Mouse (Mus musculus) right cerebral cortex, postnatal 4 days (tissue): ENCODE data around the gene Jak2.

Experiments used
- DNase-seq: peaks from one replicate; pipeline ENCODE4 v3.0.0-alpha.2; 2022

Gene Jak2

GRCm38 (mm10) chr19:29253728-29254127 is 2.1 kb downstream of the Jak2 start:
- peak; percentile 89 for DNase-seq

GRCm38 (mm10) chr19:29254671-29255070 is 3.0 kb downstream of the Jak2 start:
- peak; percentile 16 for DNase-seq

DNA sequence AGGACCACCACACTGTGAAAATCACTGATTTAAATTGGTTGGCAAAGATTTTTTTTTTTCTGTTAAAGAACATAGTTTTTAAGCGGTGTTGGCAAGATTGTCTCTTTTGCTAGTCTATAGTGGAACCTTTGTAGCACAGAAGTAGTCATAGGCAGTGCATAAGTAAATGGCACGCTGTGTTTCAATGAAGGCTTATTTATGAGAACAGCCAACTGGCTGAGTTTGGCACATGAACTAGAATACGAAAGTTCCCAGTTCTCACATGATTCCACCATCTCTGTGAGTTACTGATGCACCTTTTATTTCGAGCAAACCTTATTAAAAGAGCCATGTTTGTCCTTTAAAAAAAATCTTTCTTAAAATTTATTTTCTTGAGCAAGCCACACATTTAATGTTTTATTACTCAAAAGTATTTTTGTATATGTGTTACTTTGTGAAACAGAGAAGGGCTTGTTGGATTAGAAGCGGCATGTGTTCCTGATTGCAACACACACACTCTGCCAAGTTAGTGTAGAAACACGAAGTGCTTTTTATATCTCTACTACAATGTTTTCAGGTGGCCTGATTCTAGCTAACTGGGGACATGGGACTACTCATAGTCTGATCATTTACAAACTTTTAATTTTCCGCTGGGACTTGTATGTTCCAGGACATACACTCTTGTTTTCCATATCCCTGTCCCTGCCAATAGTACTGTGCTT is 3.8 kb downstream of the Jak2 start:
- DNase-seq: no peak

- no peak for DNase-seq
Measured at GRCm38 (mm10) chr19:29261638-29262037, 10.0 kb downstream of the Jak2 start.

DNA sequence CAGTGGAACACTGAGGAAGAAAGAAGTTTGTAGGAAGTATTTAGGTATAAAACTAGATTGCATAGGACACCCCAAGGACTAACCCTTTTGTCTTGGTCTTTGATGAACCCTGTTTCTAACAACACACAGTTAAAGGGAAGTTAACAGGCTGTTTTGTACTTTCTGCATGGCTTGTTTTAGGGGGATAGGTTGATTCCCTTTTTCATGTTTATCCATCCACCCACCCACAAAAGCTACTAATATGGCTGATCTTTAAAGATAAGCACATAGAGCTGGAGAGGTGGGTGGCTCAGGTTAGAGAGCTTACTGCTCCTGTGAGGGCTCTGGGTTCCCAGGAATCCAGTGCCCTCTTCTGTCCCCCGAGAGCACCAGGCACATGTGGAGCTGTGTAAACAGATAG is 11.9 kb downstream of the Jak2 start:
- no peak for DNase-seq

- no peak for DNase-seq
Measured at GRCm38 (mm10) chr19:29265538-29265937, 13.9 kb downstream of the Jak2 start.

DNA sequence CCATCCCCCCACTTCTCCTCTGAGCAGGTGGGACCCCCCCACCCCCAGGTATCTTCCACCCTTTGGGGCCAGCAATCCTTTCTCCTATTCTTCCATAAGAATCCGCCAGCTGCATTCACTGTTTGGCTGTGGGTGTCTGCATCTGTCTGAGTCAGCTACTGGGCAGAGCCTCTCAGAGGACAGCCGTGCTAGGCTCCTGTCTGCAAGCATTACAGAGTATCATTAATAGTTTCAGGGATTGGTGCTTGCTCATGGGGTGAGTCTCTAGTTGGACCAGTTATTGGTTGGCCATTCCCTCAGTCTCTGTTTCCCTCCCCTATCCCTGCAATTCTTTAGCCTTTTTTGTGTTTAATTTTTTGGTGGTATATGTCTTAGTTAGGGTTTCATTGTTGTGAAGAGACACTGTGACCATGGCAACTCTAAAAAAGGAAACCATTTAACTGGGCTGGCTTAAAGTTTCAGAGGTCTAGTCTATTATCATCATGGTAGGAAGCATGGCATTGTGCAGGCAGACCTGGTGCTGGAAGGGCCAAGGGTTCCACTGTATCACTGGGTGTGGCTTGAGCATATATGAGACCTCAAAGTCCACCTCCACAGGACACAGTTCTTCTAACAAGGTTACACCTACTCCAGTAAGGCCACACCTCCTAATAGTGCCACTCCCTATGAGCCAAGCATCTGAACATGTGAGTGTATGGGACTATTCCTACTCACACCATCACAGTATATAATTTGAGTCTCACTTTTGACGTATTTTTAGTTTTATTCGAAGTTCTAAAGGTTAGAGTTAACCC is 15.6 kb downstream of the Jak2 start:
- DNase-seq: no peak

DNA sequence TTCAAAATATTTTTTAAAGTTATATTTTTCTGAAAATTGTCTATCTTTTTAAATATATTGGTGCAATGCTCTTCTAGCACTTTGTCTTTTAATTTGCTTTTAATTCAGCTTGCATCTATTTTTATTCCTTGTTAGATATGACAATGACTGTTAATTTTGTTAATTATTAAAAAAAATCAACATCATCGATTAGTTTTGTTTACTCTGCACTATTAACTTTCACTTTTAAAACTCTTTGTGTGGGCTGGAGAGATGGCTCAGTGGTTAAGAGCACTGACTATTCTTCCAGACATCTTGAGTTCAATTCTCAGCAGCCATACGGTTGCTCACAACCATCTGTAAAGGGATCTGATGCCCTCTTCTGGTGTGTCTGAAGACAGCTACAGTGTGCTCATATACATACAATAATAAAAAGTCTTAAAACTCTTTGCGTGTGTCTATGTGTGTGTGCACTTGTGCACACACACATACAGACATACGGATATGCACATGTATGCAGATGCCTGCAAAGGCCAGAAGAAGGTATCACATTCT is 17.2 kb downstream of the Jak2 start:
- no peak for DNase-seq

- no peak for DNase-seq
Measured at GRCm38 (mm10) chr19:29270226-29270625, 18.6 kb downstream of the Jak2 start.

- no peak for DNase-seq
Measured at GRCm38 (mm10) chr19:29271147-29271578, 19.5 kb downstream of the Jak2 start.

DNA sequence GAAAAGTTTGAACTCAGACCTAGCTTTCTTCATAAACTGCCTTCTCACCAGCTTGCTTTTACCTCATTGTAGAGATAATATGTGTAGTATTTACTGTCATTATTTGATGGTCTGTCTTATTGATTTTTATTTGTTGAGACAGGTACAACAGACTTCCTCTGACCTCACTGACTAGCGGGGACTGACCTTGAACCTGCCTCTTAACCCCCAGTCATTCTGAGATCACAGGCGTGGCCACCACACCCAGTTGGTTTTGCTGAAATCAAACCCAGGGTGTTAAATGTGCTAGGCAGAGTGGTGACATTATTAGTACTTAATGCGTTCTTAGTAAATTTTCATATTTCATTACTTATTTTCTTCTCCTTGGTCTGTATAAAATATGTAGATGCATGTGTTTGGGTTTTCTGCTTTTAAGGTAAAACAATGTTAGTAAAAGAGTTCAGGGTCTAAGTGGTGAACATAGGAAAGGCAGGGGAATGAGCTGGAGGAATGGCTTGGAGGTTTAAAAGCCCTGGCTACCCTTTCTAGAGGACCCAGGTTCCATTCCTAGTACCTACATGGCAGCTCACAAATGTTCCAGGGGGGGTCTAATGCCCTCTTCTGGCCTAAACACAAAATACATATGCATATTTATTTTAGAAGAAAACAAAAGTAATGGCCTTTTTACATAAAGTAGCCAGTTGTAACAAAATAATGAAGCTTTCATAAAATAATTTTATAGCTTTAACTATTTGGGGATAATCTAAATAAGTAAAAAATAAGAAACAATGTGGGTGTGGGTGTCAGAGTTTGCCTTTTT is 20.6 kb downstream of the Jak2 start:
- DNase-seq: no peak

DNA sequence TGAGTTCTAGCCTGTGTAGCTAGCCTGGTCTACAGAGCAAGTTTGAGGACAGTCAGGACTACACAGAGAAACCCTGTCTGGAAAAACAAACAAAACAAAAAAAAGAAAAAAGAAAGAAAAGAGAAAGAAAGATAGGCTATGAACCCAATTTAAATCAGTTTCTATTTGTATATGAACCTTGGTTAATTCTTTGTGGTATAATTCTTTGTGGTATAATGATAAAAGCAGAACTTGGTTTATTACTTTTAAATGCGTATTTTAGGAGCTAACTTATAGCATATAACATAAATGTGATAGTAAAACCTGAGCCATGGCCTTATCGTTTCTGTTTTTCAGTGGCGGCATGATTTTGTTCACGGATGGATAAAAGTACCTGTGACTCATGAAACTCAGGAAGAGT is 24.8 kb downstream of the Jak2 start:
- DNase-seq: no peak

GRCm38 (mm10) chr19:29278944-29279587 is 27.4 kb downstream of the Jak2 start:
- no peak for DNase-seq

DNA sequence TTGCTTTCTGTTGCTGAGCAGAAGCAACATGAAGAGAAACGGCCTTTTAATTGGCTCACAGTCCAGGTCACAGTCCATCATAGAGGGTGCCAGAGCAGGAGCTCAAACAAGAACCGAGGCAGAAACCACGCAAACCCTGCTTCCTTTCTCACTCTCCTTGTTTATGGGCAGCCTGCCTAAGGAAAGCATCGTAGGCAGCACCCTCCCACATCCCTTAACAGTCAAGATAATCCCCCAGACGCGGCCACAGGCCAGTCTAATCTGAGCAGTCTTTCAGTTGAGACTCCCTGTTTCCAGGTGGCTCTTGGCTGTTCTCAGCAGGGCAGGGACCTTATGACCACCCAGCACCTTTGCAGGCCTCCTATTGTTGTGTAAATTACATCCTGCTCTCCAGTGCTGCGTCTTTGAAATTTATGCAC is 33.8 kb downstream of the Jak2 start:
- no peak for DNase-seq

DNA sequence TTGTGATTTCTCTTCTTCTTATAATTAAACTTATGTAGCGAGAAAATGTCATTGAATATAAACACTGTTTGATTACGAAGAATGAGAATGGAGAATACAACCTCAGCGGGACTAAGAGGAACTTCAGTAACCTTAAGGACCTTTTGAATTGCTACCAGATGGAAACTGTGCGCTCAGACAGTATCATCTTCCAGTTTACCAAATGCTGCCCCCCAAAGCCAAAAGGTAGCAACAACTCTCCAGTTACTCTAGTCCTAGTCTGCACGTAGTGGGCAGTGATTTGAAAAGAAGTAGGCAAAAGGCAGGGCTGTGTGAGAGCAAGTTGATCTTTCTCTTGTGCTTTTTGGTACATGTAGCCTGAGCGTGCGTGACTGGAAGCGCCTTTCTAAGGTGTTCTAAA is 36.2 kb downstream of the Jak2 start:
- no peak for DNase-seq

DNA sequence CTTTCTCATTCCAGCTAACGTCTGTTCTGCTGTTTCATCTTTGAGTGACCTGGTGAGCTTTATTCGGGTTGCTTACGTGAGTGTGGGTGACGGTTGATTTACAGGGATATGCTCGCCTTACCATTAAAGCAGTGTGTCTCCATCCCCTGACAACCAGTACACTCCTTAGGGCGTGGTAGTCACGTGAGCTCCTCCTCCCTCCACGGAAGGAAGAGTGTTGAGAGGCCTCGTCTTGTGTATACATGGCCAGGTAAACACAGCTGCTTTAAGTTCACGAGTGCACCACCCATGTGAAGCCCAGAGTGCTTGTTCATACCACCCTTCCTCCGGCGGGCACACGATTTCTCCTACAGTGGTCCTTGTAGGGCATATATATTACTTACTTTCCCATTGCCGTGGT is 39.9 kb downstream of the Jak2 start:
- DNase-seq: no peak

DNA sequence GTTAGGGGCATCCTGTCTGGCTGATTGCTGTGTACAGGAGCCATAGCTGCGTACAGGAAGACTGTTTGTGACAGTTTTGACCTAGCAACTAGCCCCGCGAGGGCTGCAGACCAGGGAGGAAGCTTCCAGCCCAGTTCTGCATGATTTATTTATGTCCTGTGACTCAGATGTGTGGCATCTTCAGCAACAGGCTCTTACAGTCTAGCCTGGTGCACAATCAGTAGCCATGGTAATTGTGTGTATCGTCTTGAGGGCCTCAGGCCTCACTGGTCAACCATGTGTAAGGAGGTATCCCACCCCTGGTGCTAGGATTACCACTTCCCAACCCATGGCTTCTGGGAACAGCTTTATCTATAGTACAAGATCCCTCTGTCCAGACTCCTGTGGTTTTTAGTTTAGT is 40.9 kb downstream of the Jak2 start:
- no peak for DNase-seq

DNA sequence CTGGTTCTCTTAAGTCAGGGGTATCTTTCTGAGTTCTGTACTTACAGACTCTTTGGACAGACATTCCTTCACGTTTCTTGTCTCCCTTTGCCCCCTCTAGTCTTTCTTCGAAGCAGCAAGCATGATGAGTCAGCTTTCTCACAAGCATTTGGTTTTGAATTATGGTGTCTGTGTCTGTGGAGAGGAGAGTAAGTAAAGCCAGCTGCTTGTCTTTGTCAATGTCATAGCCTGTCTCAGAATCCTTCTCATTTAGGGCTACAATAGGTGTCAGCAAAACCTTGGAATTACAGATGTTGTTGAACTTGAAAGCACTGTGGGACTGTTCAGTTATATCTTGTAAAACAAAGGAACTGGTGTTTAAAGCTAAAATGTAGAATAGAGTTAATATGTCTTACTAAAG is 43.1 kb downstream of the Jak2 start:
- DNase-seq: no peak

GRCm38 (mm10) chr19:29296166-29296565 is 44.5 kb downstream of the Jak2 start:
- DNase-seq: no peak

DNA sequence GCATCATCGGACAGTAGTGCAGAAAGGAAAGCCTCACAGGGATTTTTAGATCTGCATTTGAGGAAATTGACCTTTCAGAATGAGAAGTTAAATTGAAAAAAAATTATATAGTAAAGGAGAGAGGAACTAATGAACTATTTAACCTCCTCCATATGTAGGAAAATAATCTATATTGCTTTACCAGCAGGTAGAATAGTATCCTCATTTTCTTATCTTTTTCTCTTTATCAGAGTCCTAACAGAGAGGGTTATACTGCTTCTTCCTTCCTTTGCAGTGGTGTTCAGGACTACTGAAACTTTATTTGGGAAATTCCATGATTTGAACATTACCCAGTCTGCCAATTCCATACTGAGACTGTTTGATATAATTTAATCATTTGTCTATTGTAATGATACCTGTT is 45.7 kb downstream of the Jak2 start:
- no peak for DNase-seq

DNA sequence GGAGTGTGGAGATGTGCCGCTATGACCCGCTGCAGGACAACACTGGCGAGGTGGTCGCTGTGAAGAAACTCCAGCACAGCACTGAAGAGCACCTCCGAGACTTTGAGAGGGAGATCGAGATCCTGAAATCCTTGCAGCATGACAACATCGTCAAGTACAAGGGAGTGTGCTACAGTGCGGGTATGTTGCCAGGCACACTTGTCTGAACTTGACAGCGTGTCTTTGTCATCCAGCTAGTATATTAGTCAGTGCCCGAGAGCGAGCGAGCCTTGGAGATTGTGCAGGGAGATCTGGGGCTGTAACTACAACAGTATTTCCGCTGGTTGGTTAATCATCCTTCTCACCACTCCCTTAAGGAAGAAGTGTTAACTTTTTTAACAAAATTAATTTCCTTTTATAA is 49.3 kb downstream of the Jak2 start:
- DNase-seq: no peak

DNA sequence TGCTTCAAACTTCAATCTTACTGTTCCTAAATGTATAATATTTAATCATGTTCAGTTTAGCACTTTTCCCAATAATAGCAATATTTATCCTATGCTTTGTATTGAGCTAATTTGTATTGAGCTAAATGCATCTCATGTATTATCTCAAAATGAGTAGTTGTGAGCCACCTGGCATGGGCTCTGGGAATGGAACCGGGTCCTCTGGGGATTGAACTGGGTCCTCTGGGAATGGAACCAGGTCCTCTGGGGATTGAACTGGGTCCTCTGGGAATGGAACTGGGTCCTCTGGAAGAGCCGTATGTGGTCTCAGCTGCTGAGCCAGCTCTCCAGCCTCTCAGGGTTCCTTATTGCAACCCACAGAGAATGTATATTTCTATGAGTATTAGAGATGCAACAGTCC is 50.5 kb downstream of the Jak2 start:
- DNase-seq: no peak

DNA sequence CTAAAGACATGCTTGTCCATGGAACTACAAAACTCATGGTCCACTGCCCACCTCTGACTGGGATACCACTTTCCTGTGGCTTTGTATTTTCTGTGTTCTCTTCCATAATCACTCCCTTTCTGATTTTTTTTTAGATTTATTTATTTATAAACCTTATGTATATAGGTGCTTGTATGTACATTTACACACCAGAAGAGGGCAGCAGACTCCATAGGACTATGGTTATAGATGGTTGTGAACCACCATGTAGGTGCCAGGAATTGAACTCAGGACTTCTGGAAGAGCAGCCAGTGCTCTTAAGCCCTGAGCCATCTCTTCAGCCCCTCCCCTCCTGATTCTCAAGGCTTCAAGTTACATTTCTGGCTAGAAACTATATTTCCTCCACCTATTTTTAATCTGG is 57.2 kb downstream of the Jak2 start:
- no peak for DNase-seq
